Mouse (Mus musculus): ENCODE data around the gene Gsdma3. TPM values are rescaled to one million over a fixed set of nuclear protein-coding genes. Genes with fewer than 3 reads are reported as not detected.

Gene Gsdma3
- not detected in 2 replicates for polyA plus RNA-seq (2012; rRNA removed)

DNA sequence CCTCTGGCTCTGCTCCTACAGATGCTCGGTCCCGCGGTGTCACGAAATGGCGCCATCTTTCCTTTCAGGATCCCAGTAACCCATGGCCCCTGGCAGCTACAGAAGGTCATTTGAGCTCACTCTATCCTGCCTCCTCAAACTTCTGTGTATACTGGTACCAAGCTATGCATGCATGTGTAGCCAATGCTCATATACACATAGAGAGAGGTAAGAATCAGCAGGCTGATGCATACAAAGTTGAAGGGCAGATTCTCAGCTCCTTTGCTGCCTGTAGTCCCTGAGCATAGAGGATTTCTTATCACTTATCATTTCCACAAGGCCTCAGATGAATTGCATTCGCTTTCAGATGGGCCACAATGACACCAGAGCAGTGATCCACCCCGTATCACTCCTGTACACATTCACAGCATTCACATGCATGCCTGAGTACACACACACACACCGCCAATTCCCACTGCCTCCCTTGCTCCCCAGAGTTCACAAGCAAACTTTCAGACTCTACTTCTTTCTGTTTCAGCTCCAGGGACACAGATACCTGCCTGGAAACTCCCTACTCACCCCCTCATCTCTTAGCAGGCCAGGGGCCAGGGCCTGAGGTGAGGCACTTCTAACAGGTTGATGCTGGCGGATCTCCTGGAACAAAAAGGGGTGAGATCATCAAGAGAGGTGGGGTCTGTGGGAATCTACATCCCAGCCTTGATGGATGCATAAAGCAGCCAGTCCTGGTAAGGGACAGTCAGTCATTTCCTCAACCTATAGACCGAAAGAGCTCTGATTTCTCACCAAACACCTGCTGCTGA lies at the start of gene Gsdma3, which contains the start of gene Gm12355:
Gene Gsdma3 (plus strand): TSS at position 750 of the 800 bp plus-strand sequence.
Gene Gm12355 (minus strand): TSS at position 51 of the 800 bp plus-strand sequence.
- 89% methylated on average over 10 of the region's 10 CpGs for WGBS
- DNase-seq (ENCODE audit: low read depth, low spot score), result no peak

GRCm38 (mm10) chr11:98577776-98578175 lies 48.4 kb upstream of the Gsdma3 start:
- 56% methylated on average over 5 of the region's 5 CpGs for WGBS
- no peak for DNase-seq (ENCODE audit: low read depth, low spot score)

DNA sequence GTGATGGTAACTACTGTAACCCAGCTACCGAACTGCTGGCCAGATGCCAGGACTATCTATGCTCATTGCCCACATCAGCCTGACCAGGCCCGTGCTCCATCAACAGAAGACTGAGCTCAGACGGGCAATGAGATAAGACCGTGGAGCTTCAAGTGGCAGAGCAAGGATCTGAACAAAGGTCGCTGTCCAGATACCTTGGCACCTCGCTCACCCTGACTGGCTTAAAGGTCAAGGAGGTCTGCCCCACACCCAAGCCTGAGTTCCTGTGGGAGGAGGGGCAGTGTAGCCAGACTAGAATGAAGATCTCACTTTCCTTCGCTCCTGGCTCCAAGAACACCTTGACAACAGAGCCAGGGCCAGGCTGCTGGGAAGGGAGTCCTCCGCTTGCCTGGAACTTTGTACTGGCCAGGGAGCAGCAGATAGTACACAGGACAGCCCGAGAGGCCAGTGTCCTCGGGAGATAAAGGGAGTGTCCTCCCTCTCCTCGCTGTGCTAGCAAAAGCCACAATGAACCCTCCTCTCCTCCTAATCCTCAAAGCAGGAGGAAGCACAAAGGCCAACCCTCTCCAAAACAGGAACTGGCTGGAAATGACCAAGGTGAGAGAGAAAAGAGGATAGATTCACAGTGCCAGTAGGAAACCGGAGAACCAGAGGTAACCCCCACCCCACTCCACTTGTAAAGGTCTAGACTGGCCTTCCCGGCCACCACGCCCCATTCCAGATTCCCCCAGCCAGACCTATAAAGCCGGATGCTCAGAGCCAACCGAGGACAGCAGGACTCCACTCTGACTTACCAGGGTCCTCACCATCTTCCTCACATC lies 45.6 kb upstream of the Gsdma3 start:
- WGBS, result 52% methylated on average over 16 of the region's 16 CpGs
- no peak for DNase-seq (ENCODE audit: low read depth, low spot score)

DNA sequence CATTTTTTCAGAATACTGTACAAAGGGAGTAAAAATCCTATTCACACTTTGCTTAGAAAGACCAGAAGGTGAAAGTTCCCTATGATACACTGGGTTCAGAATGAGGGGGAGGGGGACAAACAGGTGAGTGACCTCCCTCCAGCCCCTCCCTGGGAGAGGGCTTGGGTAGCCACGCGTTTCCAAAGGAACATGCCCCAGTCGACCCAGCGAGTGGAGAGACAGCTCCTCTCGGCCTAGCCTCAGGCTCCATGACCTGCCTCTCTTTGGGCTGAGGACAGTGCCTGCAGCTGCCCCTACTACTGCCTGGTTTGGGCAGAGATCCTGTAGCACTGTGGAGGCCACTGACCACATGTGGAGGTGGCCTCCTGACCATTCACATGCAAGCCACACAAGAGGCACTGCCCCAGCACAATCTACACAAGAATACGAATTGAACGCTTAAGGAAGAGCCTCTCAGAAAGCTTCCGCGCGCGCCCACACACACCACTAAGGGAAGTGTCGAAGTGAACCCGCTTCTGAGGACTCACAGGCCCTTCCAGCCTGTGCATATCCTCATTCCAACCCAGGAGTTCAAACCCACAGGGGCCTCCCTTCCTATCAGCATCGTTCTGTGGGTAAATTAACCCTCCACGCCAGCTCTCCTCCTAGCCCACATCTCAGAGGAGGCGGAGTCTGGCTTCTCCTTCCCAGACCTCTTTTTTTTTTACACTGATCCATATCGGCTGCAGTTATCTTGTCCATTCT lies 44.7 kb upstream of the Gsdma3 start:
- 78% methylated on average over 17 of the region's 17 CpGs for WGBS

DNA sequence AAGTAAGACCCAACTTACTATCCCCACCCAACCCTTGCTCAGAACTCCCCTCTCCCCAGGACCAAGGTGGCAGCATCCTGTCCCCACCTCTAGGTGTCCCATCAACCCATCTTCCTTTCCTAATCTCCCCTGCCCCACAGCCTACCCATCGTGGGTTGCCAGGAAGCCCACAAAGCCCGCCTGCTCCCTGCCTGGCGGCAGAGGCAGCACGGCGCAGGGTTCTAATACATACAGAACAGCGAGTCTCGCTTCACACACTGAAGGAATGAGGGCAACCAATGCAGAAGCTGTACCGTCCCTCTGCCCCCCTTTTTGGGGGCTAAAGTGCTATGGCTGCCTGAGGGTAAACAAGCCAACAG lies 44.2 kb upstream of the Gsdma3 start:
- no peak for DNase-seq (ENCODE audit: low read depth, low spot score)
- 91% methylated on average over 8 of the region's 8 CpGs for WGBS

More for the DNA sequence above, 44.7 kb upstream of the Gsdma3 start:
- DNase-seq (ENCODE audit: low read depth, low spot score), result no peak

DNA sequence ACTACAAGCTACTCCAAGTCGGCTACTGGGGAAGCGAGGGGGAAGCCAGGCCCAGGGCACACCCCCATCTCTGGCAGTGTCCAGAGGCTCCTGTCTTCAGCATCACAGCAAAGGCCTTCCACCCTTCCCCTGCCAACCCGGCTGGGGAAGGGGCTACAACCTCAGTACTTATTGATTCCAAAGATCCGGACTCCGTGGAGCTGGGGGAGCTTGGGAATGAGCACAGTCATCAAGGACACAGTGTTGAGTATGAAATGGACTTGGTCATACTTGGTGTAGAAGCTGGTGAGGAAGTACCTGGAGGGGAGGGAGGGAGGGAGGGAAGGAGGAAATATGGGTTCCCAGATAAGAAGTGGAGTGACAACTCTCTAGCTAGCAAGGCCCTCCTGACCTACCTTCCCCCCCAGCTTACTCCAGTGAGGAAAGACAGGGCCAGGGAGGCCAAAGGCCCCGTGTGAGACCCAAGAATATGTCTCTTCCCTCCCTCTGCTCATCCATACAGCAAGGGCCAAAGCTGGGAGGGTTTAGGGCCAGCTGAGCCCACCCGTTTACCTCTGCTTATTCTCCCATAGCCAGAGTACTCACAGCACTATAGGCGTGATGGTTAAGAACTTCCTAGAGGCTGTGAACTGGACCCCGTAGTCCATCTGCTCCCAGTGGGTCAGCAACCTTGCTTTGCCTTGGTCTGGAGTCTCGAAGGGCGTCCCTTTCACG lies 43.5 kb upstream of the Gsdma3 start:
- DNase-seq (ENCODE audit: low read depth, low spot score), result no peak
- 87% methylated on average over 12 of the region's 12 CpGs for WGBS

DNA sequence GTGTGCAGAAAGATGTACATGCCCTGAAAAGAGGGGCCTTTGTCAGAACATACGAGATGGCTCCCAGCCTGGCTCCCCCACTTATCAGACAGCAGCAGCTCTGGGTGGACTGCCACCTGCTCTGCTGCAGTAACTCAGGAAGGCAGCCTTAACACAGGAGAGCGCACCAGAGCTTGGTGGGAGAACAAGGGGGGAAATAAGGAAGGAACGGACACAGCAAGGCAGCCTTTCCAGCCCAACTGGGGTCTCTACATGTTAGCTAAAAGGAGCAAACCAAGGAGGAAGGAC lies 43.0 kb upstream of the Gsdma3 start:
- no peak for DNase-seq (ENCODE audit: low read depth, low spot score)
- WGBS, result 94% methylated on average over 3 of the region's 3 CpGs

DNA sequence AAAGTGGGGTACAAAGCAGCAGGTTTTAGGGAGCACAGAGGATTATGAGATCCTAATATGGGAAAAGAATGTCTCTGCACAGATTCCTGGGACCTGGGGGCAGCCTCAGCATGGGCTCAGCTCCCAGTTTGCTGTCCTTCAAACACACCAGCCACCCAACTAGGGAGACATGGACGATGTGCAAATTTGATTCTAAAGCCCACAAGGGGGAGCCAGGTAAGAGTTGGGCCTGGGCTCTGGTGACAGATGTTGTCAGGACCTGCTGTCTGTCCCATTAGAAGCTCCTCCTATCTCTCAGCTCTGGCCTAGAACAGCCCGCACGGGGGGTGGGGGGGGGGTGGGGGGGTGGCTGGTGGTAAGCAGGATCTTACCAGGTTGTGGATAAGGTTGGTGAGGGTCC lies 42.6 kb upstream of the Gsdma3 start:
- 50% methylated on average over 3 of the region's 3 CpGs for WGBS
- DNase-seq (ENCODE audit: low read depth, low spot score), result no peak

- no peak for DNase-seq (ENCODE audit: low read depth, low spot score)
- 56% methylated on average over 1 of the region's 1 CpGs for WGBS
These were observed 42.0 kb upstream of the Gsdma3 start for GRCm38 (mm10) chr11:98584146-98584545.

- DNase-seq (ENCODE audit: low read depth, low spot score), result no peak
- WGBS, result 93% methylated on average over 6 of the region's 6 CpGs
These were observed 41.5 kb upstream of the Gsdma3 start for GRCm38 (mm10) chr11:98584629-98585177.

- 2% methylated on average over 22 of the region's 22 CpGs for WGBS
- no peak for DNase-seq (ENCODE audit: low read depth, low spot score)
These were observed 39.9 kb upstream of the Gsdma3 start for GRCm38 (mm10) chr11:98586087-98586891.

DNA sequence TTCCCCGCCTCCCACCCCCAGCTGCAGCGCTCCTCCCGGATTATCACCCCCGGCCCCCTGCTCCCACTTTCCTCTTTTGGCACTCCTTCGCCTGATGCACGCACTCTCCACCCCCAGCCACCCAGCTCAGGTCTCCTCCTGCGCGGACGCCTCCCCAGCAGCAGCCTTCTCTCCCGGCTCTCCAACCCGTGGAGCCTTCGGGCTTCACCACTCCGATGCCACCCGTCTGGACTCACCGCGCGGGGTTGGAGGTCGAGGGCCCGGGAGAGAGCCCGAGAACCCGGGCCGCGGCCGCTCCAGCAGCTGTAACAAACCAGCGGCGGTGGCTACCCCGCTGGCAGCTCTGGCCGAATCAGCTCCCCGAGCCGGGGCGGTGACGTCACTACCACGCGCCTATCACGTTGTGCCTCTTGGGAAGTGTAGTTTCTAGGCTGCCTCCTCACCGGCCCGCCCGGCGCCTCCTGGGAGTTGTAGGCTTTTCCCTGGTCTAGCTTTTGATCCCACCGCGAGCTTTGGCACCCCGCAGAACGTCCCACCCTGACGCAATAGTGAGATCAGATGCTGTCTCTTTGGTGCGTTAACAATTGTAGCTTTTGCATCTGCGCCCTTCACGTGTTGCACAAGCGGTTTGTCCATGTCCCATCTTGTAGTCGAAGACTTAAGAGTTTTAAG lies 39.1 kb upstream of the Gsdma3 start, which contains the start of gene Ormdl3:
Gene Ormdl3 (minus strand): TSS at position 477 of the 672 bp plus-strand sequence.
- peak; percentile 94 for DNase-seq (ENCODE audit: low read depth, low spot score)
- WGBS, result under 1% methylated on average over 49 of the region's 49 CpGs

GRCm38 (mm10) chr11:98587684-98588546 lies 38.2 kb upstream of the Gsdma3 start:
- WGBS, result 4% methylated on average over 20 of the region's 20 CpGs
- DNase-seq (ENCODE audit: low read depth, low spot score), result peak; percentile 92

- 54% methylated on average over 6 of the region's 6 CpGs for WGBS
- no peak for DNase-seq (ENCODE audit: low read depth, low spot score)
These were observed 37.3 kb upstream of the Gsdma3 start for GRCm38 (mm10) chr11:98588833-98589281.

GRCm38 (mm10) chr11:98589306-98589705 lies 36.9 kb upstream of the Gsdma3 start:
- 72% methylated on average over 8 of the region's 8 CpGs for WGBS
- no peak for DNase-seq (ENCODE audit: low read depth, low spot score)

- 56% methylated on average over 19 of the region's 19 CpGs for WGBS
- DNase-seq (ENCODE audit: low read depth, low spot score), result no peak
These were observed 35.4 kb upstream of the Gsdma3 start for GRCm38 (mm10) chr11:98590548-98591445.
